Mouse (Mus musculus): ENCODE measurements at regions not wholly inside any gene's neighbourhood (a gene's known extent, or its start where the extent isn't known, plus 50 kb on each side); places are given as distances from the start of the nearest gene placed in this dataset.

- 58% methylated on average over 4 of the region's 4 CpGs for WGBS
- H3K27ac ChIP-seq (ENCODE audit: low read length) = no peak overlapping the region
- no peak overlapping the region for H3K4me3 ChIP-seq (ENCODE audit: low read depth, low read length)
- no peaks in the 10 kb centered on the region for H3K4me1 ChIP-seq (ENCODE audit: insufficient read depth, low read depth, low read length)
- H3K27me3 ChIP-seq (replicated peaks; ENCODE audit: insufficient read depth, low read length) = no peaks in the 10 kb centered on the region
- H3K9me3 ChIP-seq (ENCODE audit: low read length) = no peaks in the 10 kb centered on the region
- no peak for TF ChIP-seq EP300 (IDR thresholded peaks at IDR 0.05)
- no peak for TF ChIP-seq CTCF (IDR thresholded peaks at IDR 0.05)
- no peak overlapping the region for H3K9ac ChIP-seq (replicated peaks; ENCODE audit: low read depth)
- no peak overlapping the region for H3K4me2 ChIP-seq (replicated peaks; ENCODE audit: low read depth, low read length)
- no peak for ATAC-seq
- DNase-seq (ENCODE audit: low spot score) = peak; percentile 23
- no peaks in the 10 kb centered on the region for H3K36me3 ChIP-seq (ENCODE audit: insufficient read depth, low read length)
Measured at GRCm38 (mm10) chr14:72884561-72884960, 164.4 kb downstream of the Cysltr2 start.

GRCm38 (mm10) chr14:72877132-72877531 lies 167.3 kb upstream of the Fndc3a start:
- Histone ChIP-seq H3K36me3 (ENCODE audit: insufficient read depth, low read length) (no peaks in the 10 kb centered on the region), H3K27me3 (replicated peaks; ENCODE audit: insufficient read depth, low read length) (no peaks in the 10 kb centered on the region), H3K4me2 (replicated peaks; ENCODE audit: low read depth, low read length) (no peak overlapping the region), H3K9me3 (ENCODE audit: low read length) (no peaks in the 10 kb centered on the region), H3K27ac (ENCODE audit: low read length) (no peak overlapping the region), H3K4me3 (ENCODE audit: low read depth, low read length) (no peak overlapping the region), H3K9ac (replicated peaks; ENCODE audit: low read depth) (no peak overlapping the region), H3K4me1 (ENCODE audit: insufficient read depth, low read depth, low read length) (no peaks in the 10 kb centered on the region)
- ATAC-seq (no peak), DNase-seq (ENCODE audit: low spot score) (no peak)
- TF ChIP-seq EP300 (IDR thresholded peaks at IDR 0.05) (no peak), CTCF (IDR thresholded peaks at IDR 0.05) (no peak)

GRCm38 (mm10) chr14:72873494-72873893 lies 163.7 kb upstream of the Fndc3a start:
- DNase-seq (ENCODE audit: low spot score) = no peak
- Histone ChIP-seq H3K27ac (ENCODE audit: low read length) (no peak overlapping the region), H3K9ac (replicated peaks; ENCODE audit: low read depth) (no peak overlapping the region), H3K9me3 (ENCODE audit: low read length) (no peaks in the 10 kb centered on the region), H3K36me3 (ENCODE audit: insufficient read depth, low read length) (no peaks in the 10 kb centered on the region), H3K27me3 (replicated peaks; ENCODE audit: insufficient read depth, low read length) (no peaks in the 10 kb centered on the region), H3K4me1 (ENCODE audit: insufficient read depth, low read depth, low read length) (no peaks in the 10 kb centered on the region), H3K4me3 (ENCODE audit: low read depth, low read length) (no peak overlapping the region), H3K4me2 (replicated peaks; ENCODE audit: low read depth, low read length) (no peak overlapping the region)
- ATAC-seq = no peak
- no peak for TF ChIP-seq CTCF (IDR thresholded peaks at IDR 0.05)
- TF ChIP-seq EP300 (IDR thresholded peaks at IDR 0.05) = no peak
- 83% methylated on average over 3 of the region's 3 CpGs for WGBS

GRCm38 (mm10) chr14:72869188-72869749 lies 159.5 kb upstream of the Fndc3a start:
- Histone ChIP-seq H3K9ac (replicated peaks; ENCODE audit: low read depth) (no peak overlapping the region), H3K4me3 (ENCODE audit: low read depth, low read length) (no peak overlapping the region), H3K4me1 (ENCODE audit: insufficient read depth, low read depth, low read length) (no peaks in the 10 kb centered on the region), H3K9me3 (ENCODE audit: low read length) (no peaks in the 10 kb centered on the region), H3K4me2 (replicated peaks; ENCODE audit: low read depth, low read length) (no peak overlapping the region; the same call in 1 of the 2 replicates), H3K27ac (ENCODE audit: low read length) (no peak overlapping the region), H3K36me3 (ENCODE audit: insufficient read depth, low read length) (no peaks in the 10 kb centered on the region), H3K27me3 (replicated peaks; ENCODE audit: insufficient read depth, low read length) (no peaks in the 10 kb centered on the region)
- ATAC-seq (peak; percentile 37), DNase-seq (ENCODE audit: low spot score) (peak; percentile 53)
- WGBS = 35% methylated on average over 20 of the region's 20 CpGs
- TF ChIP-seq CTCF (IDR thresholded peaks at IDR 0.05) (no peak), EP300 (IDR thresholded peaks at IDR 0.05) (no peak)

- Histone ChIP-seq H3K9me3 (ENCODE audit: low read length) (no peaks in the 10 kb centered on the region), H3K36me3 (ENCODE audit: insufficient read depth, low read length) (no peaks in the 10 kb centered on the region), H3K4me3 (ENCODE audit: low read depth, low read length) (no peak overlapping the region), H3K27ac (ENCODE audit: low read length) (no peak overlapping the region), H3K9ac (replicated peaks; ENCODE audit: low read depth) (no peak overlapping the region), H3K4me2 (replicated peaks; ENCODE audit: low read depth, low read length) (no peak overlapping the region), H3K4me1 (ENCODE audit: insufficient read depth, low read depth, low read length) (no peaks in the 10 kb centered on the region), H3K27me3 (replicated peaks; ENCODE audit: insufficient read depth, low read length) (no peaks in the 10 kb centered on the region)
- WGBS = 40% methylated on average over 2 of the region's 2 CpGs
- peak; percentile 58; the same call in 1 of the 2 replicates for ATAC-seq
- peak; percentile 36; the same call in 1 of the 2 replicates for TF ChIP-seq EP300 (IDR thresholded peaks at IDR 0.05)
- no peak for TF ChIP-seq CTCF (IDR thresholded peaks at IDR 0.05)
- peak; percentile 65 for DNase-seq (ENCODE audit: low spot score)
Measured at GRCm38 (mm10) chr14:72866896-72867295, 157.1 kb upstream of the Fndc3a start.

GRCm38 (mm10) chr14:72865531-72865930 lies 155.7 kb upstream of the Fndc3a start:
- H3K4me2 ChIP-seq (replicated peaks; ENCODE audit: low read depth, low read length) = no peak overlapping the region
- DNase-seq (ENCODE audit: low spot score) (peak; percentile 48), ATAC-seq (no peak)
- H3K36me3 ChIP-seq (ENCODE audit: insufficient read depth, low read length) = no peaks in the 10 kb centered on the region
- TF ChIP-seq EP300 (IDR thresholded peaks at IDR 0.05) (no peak), CTCF (IDR thresholded peaks at IDR 0.05) (no peak)
- no peak overlapping the region for H3K27ac ChIP-seq (ENCODE audit: low read length)
- H3K27me3 ChIP-seq (replicated peaks; ENCODE audit: insufficient read depth, low read length) = no peaks in the 10 kb centered on the region
- no peaks in the 10 kb centered on the region for H3K9me3 ChIP-seq (ENCODE audit: low read length)
- no peaks in the 10 kb centered on the region for H3K4me1 ChIP-seq (ENCODE audit: insufficient read depth, low read depth, low read length)
- H3K4me3 ChIP-seq (ENCODE audit: low read depth, low read length) = no peak overlapping the region
- no peak overlapping the region for H3K9ac ChIP-seq (replicated peaks; ENCODE audit: low read depth)

- H3K27ac ChIP-seq (ENCODE audit: low read length) = no peak overlapping the region
- TF ChIP-seq EP300 (IDR thresholded peaks at IDR 0.05) (no peak), CTCF (IDR thresholded peaks at IDR 0.05) (no peak)
- WGBS = 96% methylated on average over 4 of the region's 4 CpGs
Measured at GRCm38 (mm10) chr14:72864792-72865191, 155.0 kb upstream of the Fndc3a start.

More at GRCm38 (mm10) chr14:72864792-72865191, 155.0 kb upstream of the Fndc3a start:
- Histone ChIP-seq H3K4me2 (replicated peaks; ENCODE audit: low read depth, low read length) (no peak overlapping the region), H3K4me3 (ENCODE audit: low read depth, low read length) (no peak overlapping the region), H3K4me1 (ENCODE audit: insufficient read depth, low read depth, low read length) (no peaks in the 10 kb centered on the region), H3K9me3 (ENCODE audit: low read length) (no peaks in the 10 kb centered on the region), H3K27me3 (replicated peaks; ENCODE audit: insufficient read depth, low read length) (no peaks in the 10 kb centered on the region), H3K36me3 (ENCODE audit: insufficient read depth, low read length) (no peaks in the 10 kb centered on the region), H3K9ac (replicated peaks; ENCODE audit: low read depth) (no peak overlapping the region)
- ATAC-seq (no peak), DNase-seq (ENCODE audit: low spot score) (no peak)
